Mouse (Mus musculus) heart, adult 2 months (tissue): ENCODE results near the gene Snx33. TPM values are rescaled to one million over a fixed set of nuclear protein-coding genes. Genes with fewer than 3 reads are reported as not detected.

ENCODE experiments used
- DNase-seq, 2 experiments: peaks; one replicate each; pipeline ENCODE4 v3.0.0; 2021
- H3K27ac ChIP-seq: fragments of 200-600 bp; 2 replicates; pipeline ENCODE4 v1.8.1; 2022
- H3K27me3 ChIP-seq: fragments of 200-500 bp; 2 replicates; pipeline ENCODE4 v1.6.1; 2012; ENCODE audit warnings: mild to moderate bottlenecking, low read length, inconsistent platforms, mixed read lengths; ENCODE audit not compliant: control insufficient read depth, insufficient read depth
- H3K36me3 ChIP-seq: fragments of 200-500 bp; 2 replicates; pipeline ENCODE4 v1.6.1; 2012; ENCODE audit warnings: low read length, inconsistent platforms; ENCODE audit not compliant: control insufficient read depth, insufficient read depth
- H3K4me1 ChIP-seq: fragments of 200-500 bp; 2 replicates; pipeline ENCODE4 v1.6.1; 2011; ENCODE audit warnings: low read length; ENCODE audit not compliant: control insufficient read depth, insufficient read depth
- H3K4me3 ChIP-seq: fragments of 200-600 bp; 2 replicates; pipeline ENCODE4 v1.8.1; 2022
- H3K79me2 ChIP-seq: fragments of 200-500 bp; replicated peaks from 2 replicates; pipeline ENCODE4 v1.6.1; 2012; ENCODE audit warnings: mild to moderate bottlenecking, inconsistent platforms, low read length, moderate library complexity, mixed read lengths; ENCODE audit not compliant: control insufficient read depth, insufficient read depth
- H3K9ac ChIP-seq: fragments of 200-500 bp; 2 replicates; pipeline ENCODE4 v1.6.1; 2012; ENCODE audit warnings: low read depth, mild to moderate bottlenecking, control low read depth, inconsistent platforms, low read length, mixed read lengths
- CTCF ChIP-seq: fragments of 200-600 bp; IDR thresholded peaks from 2 replicates; pipeline ENCODE4 v1.8.1; 2022; ENCODE audit warnings: antibody characterized with exemption, mild to moderate bottlenecking, moderate library complexity
- EP300 ChIP-seq: fragments of 200-500 bp; IDR thresholded peaks from 2 replicates; pipeline ENCODE4 v1.6.1; 2011; ENCODE audit warnings: low read depth, low read length, control low read depth; ENCODE audit not compliant: insufficient read depth
- POLR2A ChIP-seq: fragments of 200-500 bp; IDR thresholded peaks from 2 replicates; pipeline ENCODE4 v1.6.1; 2011; ENCODE audit warnings: mild to moderate bottlenecking, low read depth, low read length, control low read depth; ENCODE audit not compliant: insufficient read depth
- WGBS: fragments of 180-500 bp; shearing (Covaris S2); methylation state at CpG from one replicate; pipeline ENCODE4 v1.1.7; 2018; 5-methylcytosine and 5-hydroxymethylcytosine counted together
- intact Hi-C: fragments of 180-260 bp; cut with DNase I; formaldehyde crosslinking; loops from one replicate; pipeline ENCODE4 v1.15.1; 2025
- polyA plus RNA-seq: library from polyadenylated mRNA; depleted of rRNA; stranded (reverse); fragments of >200 nt; gene quantifications from 2 replicates; pipeline ENCODE4 v1.2.3, GENCODE M21; 2012
- total RNA-seq, 2 experiments: library from RNA; stranded (reverse); gene quantifications; 2 replicates each; pipeline ENCODE4 v1.2.3; 2021

Gene Snx33
- total and polyA plus RNA-seq, 3 experiments: 6.7 to 10.0 (median 7.8) TPM

GRCm38 (mm10) chr9:56887581-56887980 lies 40.6 kb downstream of the Snx33 start:
- no peak for TF ChIP-seq POLR2A
- no peak for TF ChIP-seq CTCF
- no peak for TF ChIP-seq EP300
- no peaks in the 10 kb centered on the region for H3K79me2 ChIP-seq
- 84% methylated on average over 16 of the region's 16 CpGs for WGBS
- no peak for DNase-seq
- intact Hi-C loops: no loop called here
- no peak overlapping the region for H3K4me3 ChIP-seq
- H3K27ac ChIP-seq: no peak overlapping the region
- H3K4me1 ChIP-seq: peaks cover 6% of the 10 kb centered on the region
- peaks cover 2% of the 10 kb centered on the region for H3K27me3 ChIP-seq
- no peaks in the 10 kb centered on the region for H3K36me3 ChIP-seq
- no peak overlapping the region for H3K9ac ChIP-seq

DNA sequence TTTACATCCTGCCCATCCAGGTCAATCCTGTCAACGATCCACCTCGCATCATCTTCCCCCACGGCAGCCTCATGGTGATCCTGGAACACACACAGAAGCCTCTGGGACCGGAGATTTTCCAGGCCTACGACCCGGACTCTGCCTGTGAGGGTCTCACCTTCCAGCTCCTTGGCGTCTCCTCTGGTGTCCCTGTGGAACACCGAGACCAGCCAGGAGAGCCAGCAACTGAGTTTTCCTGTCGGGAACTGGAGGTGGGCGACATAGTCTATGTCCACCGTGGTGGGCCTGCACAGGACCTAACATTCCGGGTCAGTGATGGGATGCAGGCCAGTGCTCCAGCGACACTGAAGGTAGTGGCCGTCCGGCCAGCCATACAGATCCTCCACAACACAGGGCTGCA lies 41.6 kb downstream of the Snx33 start:
- Histone ChIP-seq H3K27me3 (peaks cover 2% of the 10 kb centered on the region), H3K36me3 (no peaks in the 10 kb centered on the region), H3K9ac (no peak overlapping the region), H3K4me3 (no peak overlapping the region), H3K79me2 (no peaks in the 10 kb centered on the region), H3K4me1 (peaks cover 12% of the 10 kb centered on the region), H3K27ac (no peak overlapping the region)
- TF ChIP-seq EP300: no peak
- no peak for TF ChIP-seq CTCF
- no peak for TF ChIP-seq POLR2A
- WGBS: 89% methylated on average over 15 of the region's 15 CpGs
- DNase-seq: no peak
- intact Hi-C loops: no loop called here

- intact Hi-C loops: no loop called here
- 66% methylated on average over 13 of the region's 13 CpGs for WGBS
- Histone ChIP-seq H3K36me3 (no peaks in the 10 kb centered on the region), H3K27me3 (peaks cover 2% of the 10 kb centered on the region), H3K4me1 (peaks cover 12% of the 10 kb centered on the region), H3K79me2 (no peaks in the 10 kb centered on the region), H3K4me3 (no peak overlapping the region), H3K27ac (no peak overlapping the region), H3K9ac (no peak overlapping the region)
- DNase-seq: no peak
- peak; percentile 54 for TF ChIP-seq CTCF
- no peak for TF ChIP-seq POLR2A
- no peak for TF ChIP-seq EP300
Observed at GRCm38 (mm10) chr9:56886113-56886512, 42.1 kb downstream of the Snx33 start.

DNA sequence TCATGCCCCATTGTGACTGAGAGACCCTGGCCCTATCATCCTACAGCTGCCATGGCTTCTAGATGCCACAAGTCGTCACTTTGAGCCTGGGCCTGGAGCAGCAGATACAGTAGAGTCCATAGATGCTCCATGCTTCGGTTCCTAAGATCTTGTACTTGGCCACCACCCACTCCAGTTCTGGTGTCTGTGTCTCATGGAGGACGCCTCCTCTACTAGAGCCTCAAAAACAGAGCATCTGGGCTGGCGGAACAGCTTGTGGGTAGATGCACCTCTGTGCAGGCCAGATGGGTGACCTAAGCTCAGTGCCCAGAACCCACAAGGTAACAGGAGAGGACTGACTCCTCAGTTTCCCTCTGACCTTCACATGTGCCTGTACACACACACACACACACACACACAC lies 43.8 kb downstream of the Snx33 start:
- Histone ChIP-seq H3K4me3 (no peak overlapping the region), H3K4me1 (peaks cover 10% of the 10 kb centered on the region), H3K79me2 (no peaks in the 10 kb centered on the region), H3K27ac (no peak overlapping the region), H3K36me3 (no peaks in the 10 kb centered on the region), H3K27me3 (no peaks in the 10 kb centered on the region; the same call in 1 of the 2 replicates), H3K9ac (no peak overlapping the region)
- WGBS: 89% methylated on average over 4 of the region's 4 CpGs
- DNase-seq: no peak
- intact Hi-C loops: no loop called here
- no peak for TF ChIP-seq CTCF
- TF ChIP-seq EP300: no peak

- Histone ChIP-seq H3K27me3 (no peaks in the 10 kb centered on the region; the same call in 1 of the 2 replicates), H3K9ac (no peak overlapping the region), H3K27ac (peak overlapping the region; percentile 20; the same call in 1 of the 2 replicates), H3K4me1 (peaks cover 10% of the 10 kb centered on the region), H3K79me2 (no peaks in the 10 kb centered on the region), H3K36me3 (no peaks in the 10 kb centered on the region), H3K4me3 (no peak overlapping the region)
- intact Hi-C loops: no loop called here
- 74% methylated on average over 7 of the region's 7 CpGs for WGBS
- no peak for DNase-seq
- TF ChIP-seq POLR2A (no peak), CTCF (no peak), EP300 (no peak)
Observed at GRCm38 (mm10) chr9:56883470-56883869, 44.7 kb downstream of the Snx33 start.

GRCm38 (mm10) chr9:56882818-56883217 lies 45.4 kb downstream of the Snx33 start:
- Histone ChIP-seq H3K36me3 (no peaks in the 10 kb centered on the region), H3K9ac (no peak overlapping the region), H3K27ac (peak overlapping the region; percentile 55), H3K27me3 (no peaks in the 10 kb centered on the region; the same call in 1 of the 2 replicates), H3K4me3 (no peak overlapping the region), H3K4me1 (peaks cover 10% of the 10 kb centered on the region), H3K79me2 (no peaks in the 10 kb centered on the region)
- peak; percentile 68 to 80 for DNase-seq
- intact Hi-C loops: no loop called here
- 33% methylated on average over 12 of the region's 12 CpGs for WGBS
- 0 out of 2 replicates have a peak, but pooled peaks have one; percentile 25 for TF ChIP-seq EP300
- no peak for TF ChIP-seq POLR2A
